Mouse (Mus musculus) kidney, adult 2 months (tissue): ENCODE measurements around the gene Snrnp25.

Experiments
- CTCF ChIP-seq: fragments of 200-500 bp; conservative IDR thresholded peaks from 2 replicates; pipeline ENCODE4 v1.5.1; 2011; ENCODE audit warnings: low read depth, mild to moderate bottlenecking, control low read depth, low read length, moderate library complexity, mixed read lengths; ENCODE audit not compliant: insufficient read depth, insufficient read length
- POLR2A ChIP-seq: fragments of 200-500 bp; IDR thresholded peaks from one replicate; pipeline ENCODE4 v1.6.1; 2011; ENCODE audit warnings: low read depth, low read length, control low read depth

DNA sequence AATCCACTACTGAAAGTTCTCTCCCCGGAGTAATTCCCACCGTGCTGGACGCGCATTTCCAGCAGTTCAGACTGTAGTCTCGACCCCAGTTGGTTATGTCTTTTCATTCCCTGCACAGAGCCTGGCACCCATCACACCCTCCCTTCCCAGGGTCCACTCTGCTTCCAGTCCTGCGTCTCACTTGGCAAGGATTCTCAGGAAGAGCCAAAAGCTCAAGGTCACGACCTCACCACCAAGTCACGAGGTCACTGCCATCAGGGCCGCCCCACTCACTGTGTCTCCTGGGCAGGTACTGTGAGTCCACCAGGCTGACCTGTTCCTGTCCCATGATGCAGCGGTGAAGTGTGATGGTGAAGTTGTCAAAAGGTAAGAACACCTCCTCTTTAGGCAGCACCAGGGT, 11.1 kb upstream of the Snrnp25 start:
- TF ChIP-seq POLR2A (no peak), CTCF (no peak)
